Mouse (Mus musculus): Measurements from ENCODE around the gene Spast. TPM values are rescaled to one million over a fixed set of nuclear protein-coding genes. Genes with fewer than 3 reads are reported as not detected.
"Not testable (repeated sequence)": the region's sequence is repeated elsewhere in the genome, so short reads cannot be mapped to it uniquely, and the experiment has no call there.

Gene Spast
- polyA plus RNA-seq, 1 experiment from 2014 or later: 48.5 TPM

GRCm38 (mm10) chr17:74318721-74319120 lies 20.1 kb upstream of the Spast start:
- H3K9ac ChIP-seq (replicated peaks; ENCODE audit: low read depth, low read length): no peak overlapping the region
- no peaks in the 10 kb centered on the region for H3K9me3 ChIP-seq (ENCODE audit: control insufficient read depth, low read length)
- no peaks in the 10 kb centered on the region for H3K27me3 ChIP-seq (ENCODE audit: control insufficient read depth, insufficient read depth, low read length)
- no peak overlapping the region for H3K27ac ChIP-seq (ENCODE audit: low read depth, low read length)
- no peak overlapping the region for H3K4me3 ChIP-seq (ENCODE audit: low read depth, low read length)
- no peaks in the 10 kb centered on the region; the same call in 1 of the 2 replicates for H3K36me3 ChIP-seq (ENCODE audit: control insufficient read depth, insufficient read depth, low read length)
- H3K4me2 ChIP-seq (ENCODE audit: low read depth, low read length): no peak overlapping the region
- no peak for ATAC-seq (ENCODE audit: low read depth)
- WGBS: 93% methylated on average over 6 of the region's 6 CpGs
- H3K4me1 ChIP-seq (ENCODE audit: control insufficient read depth, insufficient read depth, low read length): peaks cover 11% of the 10 kb centered on the region

GRCm38 (mm10) chr17:74322400-74323054 lies 16.3 kb upstream of the Spast start:
- no peak overlapping the region for H3K9ac ChIP-seq (replicated peaks; ENCODE audit: low read depth, low read length)
- no peaks in the 10 kb centered on the region for H3K4me1 ChIP-seq (ENCODE audit: control insufficient read depth, insufficient read depth, low read length)
- no peak overlapping the region for H3K4me2 ChIP-seq (ENCODE audit: low read depth, low read length)
- 51% methylated on average over 5 of the region's 5 CpGs for WGBS
- H3K27me3 ChIP-seq (ENCODE audit: control insufficient read depth, insufficient read depth, low read length): no peaks in the 10 kb centered on the region
- ATAC-seq (ENCODE audit: low read depth): no peak
- no peaks in the 10 kb centered on the region for H3K36me3 ChIP-seq (ENCODE audit: control insufficient read depth, insufficient read depth, low read length)
- no peak overlapping the region for H3K4me3 ChIP-seq (ENCODE audit: low read depth, low read length)
- H3K9me3 ChIP-seq (ENCODE audit: control insufficient read depth, low read length): no peaks in the 10 kb centered on the region
- no peak overlapping the region for H3K27ac ChIP-seq (ENCODE audit: low read depth, low read length)

- H3K36me3 ChIP-seq (ENCODE audit: control insufficient read depth, insufficient read depth, low read length): no peaks in the 10 kb centered on the region
- no peak for ATAC-seq (ENCODE audit: low read depth)
- no peak within 1 kb of the TSS for H3K27ac ChIP-seq (ENCODE audit: low read depth, low read length)
- no peak within 1 kb of the TSS for H3K9ac ChIP-seq (replicated peaks; ENCODE audit: low read depth, low read length)
- H3K4me2 ChIP-seq (ENCODE audit: low read depth, low read length): no peak within 1 kb of the TSS
- 80% methylated on average over 2 of the region's 2 CpGs for WGBS
- H3K4me1 ChIP-seq (ENCODE audit: control insufficient read depth, insufficient read depth, low read length): no peaks in the 10 kb centered on the region
- no peaks in the 10 kb centered on the region for H3K9me3 ChIP-seq (ENCODE audit: control insufficient read depth, low read length)
- no peak within 1 kb of the TSS for H3K4me3 ChIP-seq (ENCODE audit: low read depth, low read length)
- no peaks in the 10 kb centered on the region for H3K27me3 ChIP-seq (ENCODE audit: control insufficient read depth, insufficient read depth, low read length)
Measured at GRCm38 (mm10) chr17:74323844-74324243, 14.9 kb upstream of the Spast start, which contains the start of gene Dpy30. Dpy30 (minus strand) TSS chr17:74323944.

GRCm38 (mm10) chr17:74327195-74327594 lies 11.6 kb upstream of the Spast start:
- H3K36me3 ChIP-seq (ENCODE audit: control insufficient read depth, insufficient read depth, low read length); H3K4me2 ChIP-seq (ENCODE audit: low read depth, low read length); H3K4me3 ChIP-seq (ENCODE audit: low read depth, low read length); H3K4me1 ChIP-seq (ENCODE audit: control insufficient read depth, insufficient read depth, low read length); H3K9ac ChIP-seq (replicated peaks; ENCODE audit: low read depth, low read length); H3K27me3 ChIP-seq (ENCODE audit: control insufficient read depth, insufficient read depth, low read length); H3K9me3 ChIP-seq (ENCODE audit: control insufficient read depth, low read length); ATAC-seq (ENCODE audit: low read depth); H3K27ac ChIP-seq (ENCODE audit: low read depth, low read length): not testable (repeated sequence)
- 86% methylated on average over 7 of the region's 7 CpGs for WGBS

- not testable (repeated sequence) for H3K4me1 ChIP-seq (ENCODE audit: control insufficient read depth, insufficient read depth, low read length); H3K4me2 ChIP-seq (ENCODE audit: low read depth, low read length); H3K9ac ChIP-seq (replicated peaks; ENCODE audit: low read depth, low read length); H3K36me3 ChIP-seq (ENCODE audit: control insufficient read depth, insufficient read depth, low read length); H3K4me3 ChIP-seq (ENCODE audit: low read depth, low read length); H3K9me3 ChIP-seq (ENCODE audit: control insufficient read depth, low read length); H3K27ac ChIP-seq (ENCODE audit: low read depth, low read length); H3K27me3 ChIP-seq (ENCODE audit: control insufficient read depth, insufficient read depth, low read length); ATAC-seq (ENCODE audit: low read depth)
- WGBS: 45% methylated on average over 2 of the region's 2 CpGs
Measured at GRCm38 (mm10) chr17:74328146-74328545, 10.6 kb upstream of the Spast start.

GRCm38 (mm10) chr17:74331049-74331676 lies 7.6 kb upstream of the Spast start:
- no peak for ATAC-seq (ENCODE audit: low read depth)
- H3K4me2 ChIP-seq (ENCODE audit: low read depth, low read length): no peak overlapping the region
- no peak overlapping the region for H3K4me3 ChIP-seq (ENCODE audit: low read depth, low read length)
- H3K9me3 ChIP-seq (ENCODE audit: control insufficient read depth, low read length): no peaks in the 10 kb centered on the region
- no peaks in the 10 kb centered on the region for H3K4me1 ChIP-seq (ENCODE audit: control insufficient read depth, insufficient read depth, low read length)
- 84% methylated on average over 9 of the region's 9 CpGs for WGBS
- no peak overlapping the region for H3K27ac ChIP-seq (ENCODE audit: low read depth, low read length)
- H3K36me3 ChIP-seq (ENCODE audit: control insufficient read depth, insufficient read depth, low read length): no peaks in the 10 kb centered on the region
- no peak overlapping the region for H3K9ac ChIP-seq (replicated peaks; ENCODE audit: low read depth, low read length)
- H3K27me3 ChIP-seq (ENCODE audit: control insufficient read depth, insufficient read depth, low read length): no peaks in the 10 kb centered on the region

GRCm38 (mm10) chr17:74338225-74338931 lies 409 bp upstream of the Spast start:
- Histone ChIP-seq H3K36me3 (ENCODE audit: control insufficient read depth, insufficient read depth, low read length) (no peaks in the 10 kb centered on the region), H3K27me3 (ENCODE audit: control insufficient read depth, insufficient read depth, low read length) (no peaks in the 10 kb centered on the region; the same call in 1 of the 2 replicates), H3K9me3 (ENCODE audit: control insufficient read depth, low read length) (no peaks in the 10 kb centered on the region), H3K27ac (ENCODE audit: low read depth, low read length) (peak overlapping the region; percentile 98), H3K4me2 (ENCODE audit: low read depth, low read length) (peak overlapping the region; percentile 79), H3K9ac (replicated peaks; ENCODE audit: low read depth, low read length) (peak overlapping the region; percentile 97), H3K4me1 (ENCODE audit: control insufficient read depth, insufficient read depth, low read length) (peaks cover 31% of the 10 kb centered on the region), H3K4me3 (ENCODE audit: low read depth, low read length) (peak overlapping the region; percentile 99)
- under 1% methylated on average over 40 of the region's 50 CpGs for WGBS
- ATAC-seq (ENCODE audit: low read depth): peak; percentile 89

GRCm38 (mm10) chr17:74341151-74341550 lies 2.4 kb downstream of the Spast start:
- H3K4me3 ChIP-seq (ENCODE audit: low read depth, low read length): peak overlapping the region; percentile 99; the same call in 1 of the 2 replicates
- WGBS: 32% methylated on average over 5 of the region's 5 CpGs
- ATAC-seq (ENCODE audit: low read depth): no peak
- H3K27me3 ChIP-seq (ENCODE audit: control insufficient read depth, insufficient read depth, low read length): no peaks in the 10 kb centered on the region; the same call in 1 of the 2 replicates
- H3K36me3 ChIP-seq (ENCODE audit: control insufficient read depth, insufficient read depth, low read length): no peaks in the 10 kb centered on the region
- H3K9me3 ChIP-seq (ENCODE audit: control insufficient read depth, low read length): no peaks in the 10 kb centered on the region
- peaks cover 31% of the 10 kb centered on the region for H3K4me1 ChIP-seq (ENCODE audit: control insufficient read depth, insufficient read depth, low read length)
- H3K27ac ChIP-seq (ENCODE audit: low read depth, low read length): no peak overlapping the region
- peak overlapping the region; percentile 73 for H3K4me2 ChIP-seq (ENCODE audit: low read depth, low read length)
- no peak overlapping the region for H3K9ac ChIP-seq (replicated peaks; ENCODE audit: low read depth, low read length)

- Histone ChIP-seq H3K9ac (replicated peaks; ENCODE audit: low read depth, low read length) (no peak overlapping the region), H3K4me2 (ENCODE audit: low read depth, low read length) (no peak overlapping the region), H3K4me1 (ENCODE audit: control insufficient read depth, insufficient read depth, low read length) (no peaks in the 10 kb centered on the region), H3K36me3 (ENCODE audit: control insufficient read depth, insufficient read depth, low read length) (peaks cover 23% of the 10 kb centered on the region), H3K9me3 (ENCODE audit: control insufficient read depth, low read length) (no peaks in the 10 kb centered on the region), H3K4me3 (ENCODE audit: low read depth, low read length) (no peak overlapping the region), H3K27ac (ENCODE audit: low read depth, low read length) (no peak overlapping the region), H3K27me3 (ENCODE audit: control insufficient read depth, insufficient read depth, low read length) (no peaks in the 10 kb centered on the region)
- ATAC-seq (ENCODE audit: low read depth): no peak
- 88% methylated on average over 1 of the region's 1 CpGs for WGBS
Measured at GRCm38 (mm10) chr17:74363592-74363991, 24.8 kb downstream of the Spast start.

All from neural tube, embryonic 14.5 days (tissue).